Mouse (Mus musculus) neural tube, embryonic 15.5 days (tissue): ENCODE measurements around the gene Wdr37. TPM values are rescaled to one million over a fixed set of nuclear protein-coding genes. Genes with fewer than 3 reads are reported as not detected.
A peak's percentile ranks its signal among the peaks of the same experiment; 100 is the strongest.
"Not testable (repeated sequence)": the region's sequence is repeated elsewhere in the genome, so short reads cannot be mapped to it uniquely, and the experiment has no call there.

Source experiments
- ATAC-seq: fragments of 200-750 bp; cut with Nextera tagmentation; 2 replicates; pipeline ENCODE4 v1.8.0; 2017; ENCODE audit warnings: mild to moderate bottlenecking, moderate TSS enrichment, moderate library complexity; ENCODE audit not compliant: low FRiP score
- H3K27ac ChIP-seq: fragments of 300-500 bp; sonication (generic); replicated peaks from 2 replicates; pipeline ENCODE4 v1.5.1; 2015; ENCODE audit warnings: mild to moderate bottlenecking, inconsistent platforms
- H3K27me3 ChIP-seq: fragments of 300-500 bp; sonication (generic); replicated peaks from 2 replicates; pipeline ENCODE4 v1.6.1; 2015; ENCODE audit warnings: inconsistent platforms
- H3K36me3 ChIP-seq: fragments of 300-500 bp; sonication (generic); 2 replicates; pipeline ENCODE4 v1.6.1; 2015; ENCODE audit warnings: inconsistent platforms
- H3K4me1 ChIP-seq: fragments of 300-500 bp; sonication (generic); 2 replicates; pipeline ENCODE4 v1.6.1; 2015; ENCODE audit warnings: inconsistent platforms
- H3K4me2 ChIP-seq: fragments of 300-500 bp; sonication (generic); 2 replicates; pipeline ENCODE4 v1.6.1; 2015; ENCODE audit warnings: inconsistent platforms, mild to moderate bottlenecking, moderate library complexity
- H3K4me3 ChIP-seq: fragments of 300-500 bp; sonication (generic); replicated peaks from 2 replicates; pipeline ENCODE4 v1.5.1; 2015; ENCODE audit warnings: mild to moderate bottlenecking, inconsistent platforms
- H3K9ac ChIP-seq: fragments of 300-500 bp; sonication (generic); replicated peaks from 2 replicates; pipeline ENCODE4 v1.6.1; 2015; ENCODE audit warnings: mild to moderate bottlenecking, inconsistent platforms
- H3K9me3 ChIP-seq: fragments of 300-500 bp; sonication (generic); replicated peaks from 2 replicates; pipeline ENCODE4 v1.6.1; 2016; ENCODE audit warnings: inconsistent platforms
- WGBS: fragments of 180-500 bp; shearing (Covaris S2); methylation state at CpG from one replicate; pipeline ENCODE4 v1.1.7; 2015; ENCODE audit warnings: mixed read lengths; 5-methylcytosine and 5-hydroxymethylcytosine counted together
- polyA plus RNA-seq: library from polyadenylated mRNA; unstranded; fragments of >200 nt; fragmentation: Nextera tagmentation; extraction: Ambion mirVana; gene quantifications from 2 replicates; pipeline ENCODE4 v1.2.1, GENCODE M21; 2015

Wdr37 gene
- 44.5 and 48.2 TPM in 2 replicates for polyA plus RNA-seq

GRCm38 (mm10) chr13:8871314-8871962, at the start of gene Wdr37:
Wdr37 (minus strand) TSS chr13:8871909.
- peak within 1 kb of the TSS; percentile 85 for H3K4me3 ChIP-seq
- WGBS = under 1% methylated on average over 18 of the region's 18 CpGs

GRCm38 (mm10) chr13:8913890-8914289, 42.2 kb upstream of the Wdr37 start:
- not testable (repeated sequence) for H3K4me1 ChIP-seq, H3K27ac ChIP-seq, H3K4me2 ChIP-seq, H3K36me3 ChIP-seq, ATAC-seq, H3K4me3 ChIP-seq, H3K9ac ChIP-seq, H3K27me3 ChIP-seq, H3K9me3 ChIP-seq
- WGBS = 91% methylated on average over 8 of the region's 8 CpGs

More at GRCm38 (mm10) chr13:8871314-8871962, at the start of gene Wdr37:
- peak within 1 kb of the TSS; percentile 91 for H3K27ac ChIP-seq
- no peaks in the 10 kb centered on the region for H3K27me3 ChIP-seq
- H3K4me1 ChIP-seq = peaks cover 13% of the 10 kb centered on the region
- peak; percentile 71 for ATAC-seq
- H3K9ac ChIP-seq = peak within 1 kb of the TSS; percentile 85
- no peaks in the 10 kb centered on the region for H3K9me3 ChIP-seq
- H3K4me2 ChIP-seq = peak within 1 kb of the TSS; percentile 78
- no peaks in the 10 kb centered on the region for H3K36me3 ChIP-seq

GRCm38 (mm10) chr13:8905986-8906385, 34.3 kb upstream of the Wdr37 start:
- H3K4me1 ChIP-seq, H3K4me3 ChIP-seq, H3K9ac ChIP-seq, ATAC-seq, H3K36me3 ChIP-seq, H3K27ac ChIP-seq, H3K9me3 ChIP-seq, H3K4me2 ChIP-seq, H3K27me3 ChIP-seq: not testable (repeated sequence)
- WGBS = 94% methylated on average over 2 of the region's 2 CpGs

GRCm38 (mm10) chr13:8888603-8889002, 16.9 kb upstream of the Wdr37 start:
- no peak overlapping the region for H3K27ac ChIP-seq
- peaks cover 25% of the 10 kb centered on the region for H3K4me1 ChIP-seq
- no peak for ATAC-seq
- no peaks in the 10 kb centered on the region for H3K9me3 ChIP-seq
- 98% methylated on average over 1 of the region's 1 CpGs for WGBS
- no peak overlapping the region for H3K4me2 ChIP-seq
- no peak overlapping the region for H3K9ac ChIP-seq
- H3K27me3 ChIP-seq = no peaks in the 10 kb centered on the region
- peaks cover 24% of the 10 kb centered on the region for H3K36me3 ChIP-seq
- no peak overlapping the region for H3K4me3 ChIP-seq

GRCm38 (mm10) chr13:8886185-8886560, 14.5 kb upstream of the Wdr37 start:
- WGBS = 3% methylated on average over 9 of the region's 9 CpGs
- peak overlapping the region; percentile 75 for H3K9ac ChIP-seq
- H3K27ac ChIP-seq = peak overlapping the region; percentile 99
- peak overlapping the region; percentile 63 for H3K4me2 ChIP-seq
- peaks cover 25% of the 10 kb centered on the region for H3K4me1 ChIP-seq
- ATAC-seq = no peak
- H3K4me3 ChIP-seq = peak overlapping the region; percentile 80
- no peaks in the 10 kb centered on the region for H3K9me3 ChIP-seq
- H3K27me3 ChIP-seq = no peaks in the 10 kb centered on the region
- peaks cover 14% of the 10 kb centered on the region for H3K36me3 ChIP-seq

GRCm38 (mm10) chr13:8885445-8886184, 13.9 kb upstream of the Wdr37 start, which contains the start of gene Idi1:
Idi1 (plus strand) TSS chr13:8885501.
- peak; percentile 99 for ATAC-seq
- Histone ChIP-seq H3K4me3 (peak within 1 kb of the TSS; percentile 80), H3K4me1 (peaks cover 25% of the 10 kb centered on the region), H3K9me3 (no peaks in the 10 kb centered on the region), H3K4me2 (peak within 1 kb of the TSS; percentile 63), H3K9ac (peak within 1 kb of the TSS; percentile 75), H3K27ac (peak within 1 kb of the TSS; percentile 99), H3K27me3 (no peaks in the 10 kb centered on the region), H3K36me3 (peaks cover 14% of the 10 kb centered on the region)
- WGBS = under 1% methylated on average over 46 of the region's 46 CpGs

GRCm38 (mm10) chr13:8883870-8884269, 12.2 kb upstream of the Wdr37 start:
- not testable (repeated sequence) for H3K9me3 ChIP-seq, H3K27ac ChIP-seq, H3K4me3 ChIP-seq, H3K9ac ChIP-seq, H3K27me3 ChIP-seq, H3K4me2 ChIP-seq, ATAC-seq, H3K36me3 ChIP-seq
- WGBS = 83% methylated on average over 5 of the region's 5 CpGs
- peaks cover 24% of the 10 kb centered on the region for H3K4me1 ChIP-seq

GRCm38 (mm10) chr13:8881611-8882010, 9.9 kb upstream of the Wdr37 start:
- H3K9me3 ChIP-seq = no peaks in the 10 kb centered on the region
- H3K27ac ChIP-seq = no peak overlapping the region
- no peaks in the 10 kb centered on the region for H3K36me3 ChIP-seq
- H3K4me2 ChIP-seq = no peak overlapping the region
- 79% methylated on average over 3 of the region's 3 CpGs for WGBS
- H3K4me1 ChIP-seq = peaks cover 6% of the 10 kb centered on the region; the same call in 1 of the 2 replicates
- no peak overlapping the region for H3K9ac ChIP-seq
- ATAC-seq = no peak
- no peak overlapping the region for H3K4me3 ChIP-seq
- H3K27me3 ChIP-seq = no peaks in the 10 kb centered on the region

- Histone ChIP-seq H3K36me3 (no peaks in the 10 kb centered on the region), H3K9me3 (no peaks in the 10 kb centered on the region), H3K4me1 (peaks cover 10% of the 10 kb centered on the region), H3K4me3 (no peak overlapping the region), H3K4me2 (no peak overlapping the region), H3K9ac (no peak overlapping the region), H3K27me3 (no peaks in the 10 kb centered on the region), H3K27ac (no peak overlapping the region)
- ATAC-seq = no peak
- WGBS = 96% methylated on average over 1 of the region's 1 CpGs
Observed at GRCm38 (mm10) chr13:8873776-8874175, 2.1 kb upstream of the Wdr37 start.

- no peaks in the 10 kb centered on the region for H3K36me3 ChIP-seq
- H3K9me3 ChIP-seq = no peaks in the 10 kb centered on the region
- peak overlapping the region; percentile 85 for H3K9ac ChIP-seq
- H3K4me1 ChIP-seq = peaks cover 17% of the 10 kb centered on the region
- peak overlapping the region; percentile 85 for H3K4me3 ChIP-seq
- H3K4me2 ChIP-seq = peak overlapping the region; percentile 78
- peak; percentile 95 for ATAC-seq
- peak overlapping the region; percentile 91 for H3K27ac ChIP-seq
- under 1% methylated on average over 57 of the region's 57 CpGs for WGBS
- no peaks in the 10 kb centered on the region for H3K27me3 ChIP-seq
Observed at GRCm38 (mm10) chr13:8870510-8871313, 997 bp downstream of the Wdr37 start.

GRCm38 (mm10) chr13:8870160-8870509, 1.6 kb downstream of the Wdr37 start:
- Histone ChIP-seq H3K36me3 (no peaks in the 10 kb centered on the region), H3K27ac (peak overlapping the region; percentile 91), H3K4me3 (peak overlapping the region; percentile 85), H3K4me2 (peak overlapping the region; percentile 78), H3K9me3 (no peaks in the 10 kb centered on the region), H3K27me3 (no peaks in the 10 kb centered on the region), H3K4me1 (peaks cover 17% of the 10 kb centered on the region), H3K9ac (peak overlapping the region; percentile 85)
- WGBS = 5% methylated on average over 9 of the region's 9 CpGs
- ATAC-seq = no peak
